In the genomic region with DNA sequence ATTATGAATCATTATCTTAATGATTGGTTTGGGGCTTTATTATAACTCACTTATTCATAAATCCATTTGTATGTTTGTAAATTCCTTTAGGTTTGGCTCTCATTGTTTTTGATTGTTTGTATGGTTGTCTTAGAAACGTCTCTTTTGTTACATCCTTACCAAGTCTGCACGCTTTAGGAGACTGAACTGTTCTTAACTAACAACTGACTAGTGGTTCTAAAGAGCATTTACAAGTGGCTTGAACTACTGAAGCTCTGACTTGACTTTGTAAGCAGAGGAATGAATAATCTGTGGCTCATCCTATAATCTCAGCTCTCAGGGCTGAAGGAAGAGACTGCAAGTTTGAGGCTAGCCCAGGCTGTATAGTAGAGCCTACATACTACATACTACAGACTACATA, we compare ENCODE assay signal across 15 mouse cellular contexts.
"Had no signal": no experiment of that assay in that cellular context is flagged by ENCODE, and none has a peak within 500 bp of the region (broad histone marks: within the 10 kb centered on the region; RNA-seq: fewer than 3 reads in every experiment).

No protein-coding gene starts in this region.

- H3K27me3 ChIP-seq: neural tube, embryonic 15.5 days; stomach, embryonic 15.5 days had no signal

- H3K4me2 ChIP-seq: neural tube, embryonic 15.5 days; stomach, embryonic 15.5 days had no signal

- H3K9ac ChIP-seq: neural tube, embryonic 15.5 days; stomach, embryonic 15.5 days had no signal

- DNase-seq: retina, postnatal 1 day; right cerebral cortex, adult 18-20 months; right cerebral cortex, postnatal 14 days; right cerebral cortex, postnatal 25 days; right cerebral cortex, postnatal 4 days; spleen, adult 18-20 months; thymus, adult 18-20 months; thymus, adult 2 months; thymus, postnatal 14 days; thymus, postnatal 25 days; thymus, postnatal 36 days; thymus, postnatal 4 days had no signal

- H3K9me3 ChIP-seq: neural tube, embryonic 15.5 days; stomach, embryonic 15.5 days had no signal

- H3K27ac ChIP-seq: neural tube, embryonic 15.5 days; stomach, embryonic 15.5 days; stomach, postnatal 0 days had no signal

- H3K4me3 ChIP-seq: neural tube, embryonic 15.5 days; stomach, embryonic 15.5 days had no signal
